Mouse (Mus musculus) embryo, embryonic 9.5 days (tissue): ENCODE measurements around the gene Gm10197.
"Not testable (repeated sequence)": the region's sequence is repeated elsewhere in the genome, so short reads cannot be mapped to it uniquely, and the experiment has no call there.

Experiments
- DNase-seq: peaks from one replicate; pipeline ENCODE4 v3.0.0-alpha.2; 2017; ENCODE audit errors: extremely low spot score

Gm10197 gene

GRCm38 (mm10) chr19:53371666-53372065 is at the start of gene Gm10197:
Gene Gm10197 (minus strand): TSS chr19:53371766.
- DNase-seq = no peak

- DNase-seq = peak; percentile 85
Observed at GRCm38 (mm10) chr19:53420924-53421582, 49.5 kb upstream of the Gm10197 start.

GRCm38 (mm10) chr19:53419834-53420233 is 48.3 kb upstream of the Gm10197 start:
- DNase-seq = peak; percentile 64

GRCm38 (mm10) chr19:53415198-53415597 is 43.6 kb upstream of the Gm10197 start:
- no peak for DNase-seq

GRCm38 (mm10) chr19:53414650-53415049 is 43.1 kb upstream of the Gm10197 start:
- DNase-seq = no peak

- DNase-seq = no peak
Observed at GRCm38 (mm10) chr19:53413617-53414380, 42.2 kb upstream of the Gm10197 start.

- DNase-seq = peak; percentile 67
Observed at GRCm38 (mm10) chr19:53412149-53412848, 40.7 kb upstream of the Gm10197 start.

- no peak for DNase-seq
Observed at GRCm38 (mm10) chr19:53409663-53410307, 38.2 kb upstream of the Gm10197 start.

- DNase-seq = no peak
Observed at GRCm38 (mm10) chr19:53408398-53408797, 36.8 kb upstream of the Gm10197 start.

GRCm38 (mm10) chr19:53407350-53407749 is 35.8 kb upstream of the Gm10197 start:
- no peak for DNase-seq

GRCm38 (mm10) chr19:53405810-53406209 is 34.2 kb upstream of the Gm10197 start:
- no peak for DNase-seq

- no peak for DNase-seq
Observed at GRCm38 (mm10) chr19:53404837-53405356, 33.3 kb upstream of the Gm10197 start.

- DNase-seq = no peak
Observed at GRCm38 (mm10) chr19:53404219-53404836, 32.8 kb upstream of the Gm10197 start.

- no peak for DNase-seq
Observed at GRCm38 (mm10) chr19:53402741-53403432, 31.3 kb upstream of the Gm10197 start.

GRCm38 (mm10) chr19:53400332-53401110 is 29.0 kb upstream of the Gm10197 start:
- no peak for DNase-seq

- DNase-seq = no peak
Observed at GRCm38 (mm10) chr19:53399213-53399612, 27.6 kb upstream of the Gm10197 start.

GRCm38 (mm10) chr19:53397451-53398233 is 26.1 kb upstream of the Gm10197 start:
- no peak for DNase-seq

GRCm38 (mm10) chr19:53395805-53396204 is 24.2 kb upstream of the Gm10197 start:
- DNase-seq = not testable (repeated sequence)

GRCm38 (mm10) chr19:53394956-53395355 is 23.4 kb upstream of the Gm10197 start:
- DNase-seq = not testable (repeated sequence)
